Mouse (Mus musculus) C2C12 (cell line): Measurements from ENCODE around the gene Tyw1.

Experiments
- CEBPB ChIP-seq: IDR thresholded peaks from one replicate; pipeline ENCODE4 v1.6.1; 2011; ENCODE audit warnings: low read depth, mild to moderate bottlenecking, control low read depth, moderate library complexity
- CTCF ChIP-seq: IDR thresholded peaks from one replicate; pipeline ENCODE4 v1.5.1; 2011; ENCODE audit not compliant: control insufficient read depth, insufficient read depth, insufficient read length
- MYOD1 ChIP-seq: IDR thresholded peaks from one replicate; pipeline ENCODE4 v1.6.1; 2011; ENCODE audit warnings: low read depth; ENCODE audit not compliant: control insufficient read depth, insufficient read length

DNA sequence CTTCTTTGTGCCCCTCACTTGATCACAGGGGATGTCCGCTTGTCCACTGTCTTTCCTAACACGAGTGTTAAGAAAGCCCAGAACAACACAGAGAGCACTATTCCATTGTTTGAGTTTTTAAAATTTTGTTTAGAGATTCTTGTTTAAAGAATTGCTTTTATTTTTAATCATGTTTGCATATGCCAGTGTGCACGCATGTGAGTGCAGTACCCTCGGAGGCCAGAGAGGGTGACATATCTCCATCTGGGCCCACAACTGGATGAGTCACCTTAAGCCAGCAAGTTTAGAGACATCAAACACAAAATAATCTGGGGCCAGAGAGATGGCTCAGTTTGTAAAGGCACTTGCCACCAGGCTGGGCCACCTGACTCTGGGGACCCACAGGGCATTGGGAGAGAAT is 80.0 kb downstream of the Tyw1 start:
- TF ChIP-seq CTCF (no peak), CEBPB (no peak), MYOD1 (no peak)
